Mouse (Mus musculus) neural tube, embryonic 14.5 days (tissue): ENCODE data around the gene Olfr1513. TPM values are rescaled to one million over a fixed set of nuclear protein-coding genes. Genes with fewer than 3 reads are reported as not detected.

Experiments used
- ATAC-seq: fragments of 200-750 bp; cut with Nextera tagmentation; 2 replicates; pipeline ENCODE4 v1.8.0; 2017; ENCODE audit warnings: low read depth, mild to moderate bottlenecking, moderate TSS enrichment, moderate library complexity
- H3K27ac ChIP-seq: fragments of 300-500 bp; sonication (generic); 2 replicates; pipeline ENCODE4 v1.5.1; 2014; ENCODE audit warnings: low read depth, mild to moderate bottlenecking, control low read depth, low read length, moderate library complexity, mixed read lengths
- H3K27me3 ChIP-seq: fragments of 300-500 bp; sonication (generic); 2 replicates; pipeline ENCODE4 v1.6.1; 2014; ENCODE audit warnings: low read length; ENCODE audit not compliant: control insufficient read depth, insufficient read depth
- H3K36me3 ChIP-seq: fragments of 300-500 bp; sonication (generic); 2 replicates; pipeline ENCODE4 v1.6.1; 2014; ENCODE audit warnings: low read length, mixed read lengths; ENCODE audit not compliant: control insufficient read depth, insufficient read depth
- H3K4me1 ChIP-seq: fragments of 300-500 bp; sonication (generic); 2 replicates; pipeline ENCODE4 v1.6.1; 2014; ENCODE audit warnings: low read length; ENCODE audit not compliant: control insufficient read depth, insufficient read depth
- H3K4me2 ChIP-seq: fragments of 300-500 bp; sonication (generic); 2 replicates; pipeline ENCODE4 v1.6.1; 2014; ENCODE audit warnings: mild to moderate bottlenecking, low read depth, low read length, control low read depth
- H3K4me3 ChIP-seq: fragments of 300-500 bp; sonication (generic); 2 replicates; pipeline ENCODE4 v1.5.1; 2014; ENCODE audit warnings: low read depth, low read length, control low read depth, mixed read lengths
- H3K9ac ChIP-seq: fragments of 300-500 bp; sonication (generic); replicated peaks from 2 replicates; pipeline ENCODE4 v1.6.1; 2014; ENCODE audit warnings: low read depth, mild to moderate bottlenecking, control low read depth, low read length, mixed read lengths
- H3K9me3 ChIP-seq: fragments of 300-500 bp; sonication (generic); 2 replicates; pipeline ENCODE4 v1.6.1; 2016; ENCODE audit warnings: low read length; ENCODE audit not compliant: control insufficient read depth
- WGBS: fragments of 180-500 bp; shearing (Covaris S2); extraction: QIAGEN DNeasy Blood & Tissue Kit; methylation state at CpG from one replicate; pipeline ENCODE4 v1.1.7; 2014; 5-methylcytosine and 5-hydroxymethylcytosine counted together
- polyA plus RNA-seq: library from polyadenylated mRNA; unstranded; fragments of >200 nt; fragmentation: Nextera tagmentation; extraction: Ambion mirVana; gene quantifications from 2 replicates; pipeline ENCODE4 v1.2.1, GENCODE M21; 2014

Gene Olfr1513
- polyA plus RNA-seq, 1 experiment from 2014 or later: not detected

DNA sequence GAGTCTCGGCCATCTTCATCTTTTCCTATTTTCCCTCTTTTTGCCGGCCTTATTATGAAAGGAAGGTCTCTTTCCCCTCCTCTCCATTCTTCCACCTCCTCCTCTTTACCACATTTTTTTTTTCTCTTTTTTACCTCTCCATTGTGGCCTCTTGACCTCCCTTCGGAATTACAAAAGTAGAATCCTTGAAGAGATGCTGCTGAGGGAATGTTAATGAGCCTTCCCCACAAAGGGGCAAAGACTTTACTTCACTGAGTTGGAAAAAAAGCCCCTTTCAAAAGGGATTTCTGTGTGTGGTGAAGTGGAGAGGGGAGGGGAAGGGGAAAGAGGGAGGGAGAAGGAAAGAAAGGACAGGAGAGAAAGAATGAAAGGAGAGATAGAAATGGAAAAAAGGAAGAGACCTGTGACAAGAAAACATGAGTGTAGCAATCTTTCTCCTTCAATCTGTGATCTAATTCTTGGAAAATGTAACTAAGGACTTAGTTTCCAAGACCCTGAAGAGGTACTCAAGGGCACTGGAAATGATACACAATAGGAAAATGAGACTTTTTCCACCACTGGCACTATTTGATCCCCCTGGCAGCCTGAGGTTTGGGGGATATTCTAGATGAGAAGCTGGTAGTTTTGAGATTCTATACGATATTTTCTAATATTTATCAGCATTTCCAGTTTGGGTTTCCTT lies 25.0 kb downstream of the Olfr1513 start:
- 7% methylated on average over 4 of the region's 4 CpGs for WGBS
- Histone ChIP-seq H3K4me1 (0 out of 2 replicates have a peak, but pooled peaks cover 7% of the 10 kb centered on the region), H3K9me3 (no peaks in the 10 kb centered on the region), H3K27me3 (no peaks in the 10 kb centered on the region), H3K36me3 (no peaks in the 10 kb centered on the region), H3K9ac (no peak overlapping the region), H3K4me3 (no peak overlapping the region), H3K27ac (no peak overlapping the region; the same call in 1 of the 2 replicates), H3K4me2 (no peak overlapping the region)
- ATAC-seq: no peak

DNA sequence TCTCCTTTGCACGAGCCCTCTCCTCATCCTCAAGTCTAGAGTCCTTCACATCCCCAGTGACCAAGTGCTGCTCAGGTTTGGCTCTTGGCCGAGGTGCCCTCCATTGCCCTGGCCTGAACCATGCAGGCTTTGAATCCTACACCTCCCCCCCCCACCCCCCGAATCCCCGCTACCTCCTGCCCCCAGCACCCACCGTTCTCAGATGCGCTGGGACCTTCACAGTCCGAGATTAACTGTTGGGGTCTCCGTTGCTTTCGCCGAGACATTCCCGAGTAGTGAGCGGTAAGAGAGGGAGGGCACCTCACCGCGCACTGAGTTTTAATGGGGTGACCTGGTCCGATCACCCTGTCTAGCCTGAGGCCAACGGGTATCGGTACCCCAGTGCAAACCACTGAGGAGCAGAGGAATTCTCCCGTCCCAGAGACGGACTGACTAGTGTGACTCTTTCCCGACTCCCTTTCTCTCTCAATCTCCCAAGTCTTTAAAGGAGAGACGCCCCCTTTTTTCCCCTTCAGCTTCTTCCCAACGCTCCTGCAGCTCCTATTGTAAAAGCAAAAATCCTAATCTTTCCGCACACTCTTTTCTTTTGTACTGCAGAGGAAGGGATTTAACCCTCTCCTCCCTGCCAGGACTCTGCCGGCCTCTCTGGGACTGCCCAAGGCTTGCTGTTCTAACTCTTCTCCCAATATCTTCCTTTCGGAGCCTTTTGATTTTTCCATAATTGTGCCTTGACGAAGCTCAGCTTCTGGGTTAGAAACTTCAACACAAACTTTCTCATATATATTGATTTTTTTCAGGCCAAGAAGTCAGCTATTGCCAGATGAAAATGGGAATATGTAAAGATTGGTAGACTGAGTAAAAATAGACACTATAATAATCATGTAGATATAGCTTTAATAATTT lies 28.0 kb downstream of the Olfr1513 start, which contains the start of gene Sall2:
Gene Sall2 (minus strand): TSS at position 853 of the 903 bp plus-strand sequence.
- Histone ChIP-seq H3K4me1 (0 out of 2 replicates have a peak, but pooled peaks cover 7% of the 10 kb centered on the region), H3K27ac (peak within 1 kb of the TSS; percentile 72), H3K4me2 (peak within 1 kb of the TSS; percentile 92), H3K4me3 (peak within 1 kb of the TSS; percentile 43), H3K27me3 (no peaks in the 10 kb centered on the region), H3K36me3 (no peaks in the 10 kb centered on the region), H3K9ac (peak within 1 kb of the TSS; percentile 54), H3K9me3 (no peaks in the 10 kb centered on the region)
- ATAC-seq: peak; percentile 77
- WGBS: under 1% methylated on average over 26 of the region's 26 CpGs

DNA sequence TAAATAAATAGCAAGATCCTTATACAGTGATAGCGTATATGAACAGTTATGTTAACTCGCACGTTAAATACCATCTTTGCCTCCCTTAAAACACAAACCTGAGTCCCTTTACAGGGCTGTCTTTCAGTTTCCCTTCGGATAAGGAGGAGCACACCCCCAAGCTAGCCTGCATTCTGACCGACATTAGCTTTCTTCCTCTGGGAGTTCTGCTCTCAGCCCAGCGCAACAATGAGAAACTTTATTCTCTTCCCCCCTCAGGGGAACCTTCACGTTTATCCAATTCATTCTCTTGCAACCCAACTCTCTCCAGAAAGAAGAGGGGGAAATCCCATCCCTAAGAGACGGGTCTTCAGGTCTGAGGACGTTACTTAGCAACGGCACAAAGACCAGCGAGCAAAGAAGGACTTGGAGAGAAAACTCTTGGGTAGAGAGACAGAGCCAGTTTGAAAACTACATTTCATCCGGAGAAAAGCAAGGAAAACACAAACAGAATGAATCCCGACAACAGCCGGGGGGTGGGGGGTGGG lies 28.8 kb downstream of the Olfr1513 start:
- Histone ChIP-seq H3K9me3 (no peaks in the 10 kb centered on the region), H3K27me3 (no peaks in the 10 kb centered on the region), H3K27ac (peak overlapping the region; percentile 72), H3K4me3 (peak overlapping the region; percentile 43), H3K4me2 (peak overlapping the region; percentile 92), H3K9ac (peak overlapping the region; percentile 54; the same call in 1 of the 2 replicates), H3K4me1 (0 out of 2 replicates have a peak, but pooled peaks cover 7% of the 10 kb centered on the region), H3K36me3 (no peaks in the 10 kb centered on the region)
- ATAC-seq: peak; percentile 70
- 2% methylated on average over 14 of the region's 14 CpGs for WGBS

DNA sequence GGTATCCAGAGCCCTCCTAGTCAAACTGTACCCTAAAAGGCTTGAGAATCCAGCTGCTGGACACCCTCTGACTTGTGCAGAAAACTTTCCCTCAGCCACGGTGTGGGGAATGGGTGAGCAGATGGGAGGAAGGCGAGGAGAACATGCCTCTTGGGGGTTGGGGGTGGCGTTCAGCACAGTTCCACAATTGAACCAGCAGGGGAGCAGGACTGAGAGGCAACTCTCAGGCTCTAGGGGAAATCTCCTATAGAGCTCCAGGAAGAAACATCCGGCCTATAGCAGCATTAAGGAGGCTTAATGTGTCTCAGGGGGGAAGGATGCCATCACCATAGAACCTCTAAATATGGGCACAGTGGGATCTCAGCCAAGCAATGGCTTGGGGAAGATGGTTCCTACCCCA lies 30.3 kb downstream of the Olfr1513 start:
- Histone ChIP-seq H3K27ac (peak overlapping the region; percentile 30; the same call in 1 of the 2 replicates), H3K27me3 (no peaks in the 10 kb centered on the region), H3K9ac (no peak overlapping the region), H3K36me3 (no peaks in the 10 kb centered on the region), H3K4me1 (0 out of 2 replicates have a peak, but pooled peaks cover 7% of the 10 kb centered on the region), H3K9me3 (no peaks in the 10 kb centered on the region), H3K4me2 (peak overlapping the region; percentile 92; the same call in 1 of the 2 replicates), H3K4me3 (no peak overlapping the region)
- WGBS: 3% methylated on average over 4 of the region's 4 CpGs
- peak; percentile 47; the same call in 1 of the 2 replicates for ATAC-seq

DNA sequence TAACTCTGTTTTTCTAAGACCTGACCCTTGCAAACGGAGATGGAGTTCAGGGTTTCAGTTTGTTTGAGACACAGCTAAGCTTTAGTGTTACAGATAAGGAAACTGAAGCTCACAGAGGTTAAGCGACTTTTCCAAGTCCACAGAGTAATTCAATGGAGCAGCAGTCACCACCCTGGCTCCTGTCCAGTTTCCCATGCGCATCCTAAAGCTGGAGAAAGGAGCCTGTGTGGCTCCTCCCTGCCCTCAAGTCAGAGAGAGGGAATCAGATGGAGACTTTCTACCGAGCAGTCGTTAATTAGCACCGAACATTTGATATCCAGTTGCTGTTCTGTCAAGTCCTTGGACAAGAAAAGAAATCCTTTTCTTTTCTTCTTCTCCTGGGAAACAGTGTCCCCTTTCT lies 36.8 kb downstream of the Olfr1513 start:
- H3K36me3 ChIP-seq: no peaks in the 10 kb centered on the region
- no peaks in the 10 kb centered on the region for H3K9me3 ChIP-seq
- 52% methylated on average over 6 of the region's 6 CpGs for WGBS
- H3K4me3 ChIP-seq: no peak overlapping the region
- ATAC-seq: no peak
- no peak overlapping the region for H3K9ac ChIP-seq
- H3K27ac ChIP-seq: no peak overlapping the region
- H3K4me1 ChIP-seq: peaks cover 14% of the 10 kb centered on the region
- H3K27me3 ChIP-seq: no peaks in the 10 kb centered on the region
- no peak overlapping the region for H3K4me2 ChIP-seq

DNA sequence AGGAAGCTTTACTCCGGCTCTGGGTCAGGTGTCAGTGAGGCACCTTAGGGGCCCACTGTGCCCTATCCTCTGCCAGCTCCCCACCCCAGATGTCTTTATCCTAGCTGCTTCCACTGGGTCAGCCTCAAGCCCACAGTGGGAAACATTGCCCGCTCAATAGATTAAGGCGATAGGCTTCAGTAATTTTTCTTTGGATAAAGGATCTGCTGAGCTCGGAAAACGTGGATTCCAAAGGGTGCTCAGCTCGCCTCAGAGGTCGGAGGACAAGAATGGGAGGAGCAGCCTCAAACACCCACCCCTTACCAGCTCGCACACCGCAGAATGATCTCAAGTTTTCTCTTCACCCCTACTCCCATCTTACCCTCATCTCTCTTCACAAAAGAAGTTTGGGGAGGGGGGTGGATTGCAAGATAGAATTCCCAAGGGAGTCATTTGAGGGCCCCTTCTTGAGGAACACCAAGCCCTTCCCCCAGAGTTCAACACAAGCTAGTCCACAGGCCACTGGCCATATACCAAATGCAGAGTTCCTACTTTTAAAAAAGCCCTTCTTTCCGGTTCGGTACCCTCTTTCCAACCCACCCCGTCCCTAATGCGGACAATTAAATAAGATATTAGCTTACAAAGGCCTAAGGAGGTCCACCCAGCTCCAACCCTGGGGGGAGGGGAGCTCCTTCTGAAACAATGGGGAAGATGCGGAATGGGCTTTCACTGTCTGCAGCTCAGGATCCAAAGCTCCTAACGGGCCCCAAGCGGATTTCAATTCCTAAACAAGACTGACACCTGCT lies 39.6 kb downstream of the Olfr1513 start:
- ATAC-seq: peak; percentile 83
- H3K4me3 ChIP-seq: peak overlapping the region; percentile 88
- H3K9ac ChIP-seq: peak overlapping the region; percentile 91
- no peaks in the 10 kb centered on the region for H3K27me3 ChIP-seq
- H3K36me3 ChIP-seq: peaks cover 21% of the 10 kb centered on the region
- peak overlapping the region; percentile 91 for H3K4me2 ChIP-seq
- WGBS: 4% methylated on average over 16 of the region's 16 CpGs
- H3K27ac ChIP-seq: peak overlapping the region; percentile 95
- H3K9me3 ChIP-seq: no peaks in the 10 kb centered on the region
- peaks cover 28% of the 10 kb centered on the region for H3K4me1 ChIP-seq

DNA sequence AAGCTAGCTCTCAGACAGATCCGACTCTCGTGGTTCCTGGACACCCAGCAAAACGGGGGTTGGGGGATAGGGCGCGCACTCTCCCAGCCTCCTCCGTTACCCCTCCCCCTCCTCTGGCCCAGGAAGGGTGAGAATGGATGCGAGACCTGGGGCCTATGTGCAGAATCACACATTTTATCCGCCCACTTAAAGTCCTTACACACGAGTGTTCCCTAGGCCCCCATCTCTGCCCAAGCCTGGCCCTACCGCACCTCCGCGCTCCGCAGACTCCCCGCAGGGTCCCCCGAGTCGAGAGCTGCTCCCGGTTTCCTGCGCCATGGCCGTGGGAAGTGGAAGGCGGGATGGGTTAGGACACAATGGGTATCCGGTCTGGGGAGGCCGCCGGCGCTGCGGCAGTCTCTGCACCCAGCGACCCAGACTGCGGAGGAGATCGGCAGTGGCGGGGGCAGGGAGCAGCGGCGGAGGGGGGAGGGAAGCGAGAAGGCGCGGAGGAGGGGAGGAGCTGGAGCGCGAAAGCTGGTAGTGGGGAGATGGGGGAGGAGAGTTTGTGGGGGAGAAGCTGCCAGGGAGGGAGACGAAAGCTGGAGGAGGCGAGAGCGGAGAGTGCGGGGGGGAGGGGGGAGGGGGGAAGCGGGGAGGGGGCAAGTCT lies 40.3 kb downstream of the Olfr1513 start:
- peak overlapping the region; percentile 88 for H3K4me3 ChIP-seq
- H3K9ac ChIP-seq: peak overlapping the region; percentile 91
- H3K27me3 ChIP-seq: no peaks in the 10 kb centered on the region
- H3K27ac ChIP-seq: peak overlapping the region; percentile 95
- peak overlapping the region; percentile 91 for H3K4me2 ChIP-seq
- H3K36me3 ChIP-seq: peaks cover 21% of the 10 kb centered on the region
- peaks cover 28% of the 10 kb centered on the region for H3K4me1 ChIP-seq
- under 1% methylated on average over 36 of the region's 41 CpGs for WGBS
- no peaks in the 10 kb centered on the region for H3K9me3 ChIP-seq
- ATAC-seq: peak; percentile 87

DNA sequence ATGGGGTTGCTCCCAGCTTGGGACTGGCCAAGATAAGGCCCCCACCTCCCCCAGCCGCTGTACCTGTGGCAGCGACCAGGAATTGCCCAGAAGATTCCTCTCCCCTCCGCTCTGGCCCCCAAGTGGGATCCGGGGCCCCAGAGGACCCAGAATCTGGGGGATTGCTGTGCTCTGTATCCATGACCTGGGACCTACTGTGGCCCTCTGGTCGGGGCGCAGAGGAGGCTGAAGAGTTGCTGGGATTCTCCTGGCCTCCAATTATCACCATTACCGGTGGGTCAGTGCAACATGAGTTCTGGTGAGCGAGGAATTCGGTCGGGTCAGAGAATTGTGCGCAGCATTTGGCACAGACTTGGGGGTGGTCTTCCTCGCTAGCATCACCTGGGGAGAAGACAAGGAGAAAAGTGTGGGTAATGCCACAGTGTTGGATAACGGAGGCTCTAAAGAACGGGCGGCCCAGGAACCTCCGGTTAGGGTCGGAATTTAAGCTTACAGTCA lies 40.9 kb downstream of the Olfr1513 start:
- WGBS: 6% methylated on average over 17 of the region's 17 CpGs
- H3K4me2 ChIP-seq: peak overlapping the region; percentile 91
- H3K36me3 ChIP-seq: peaks cover 21% of the 10 kb centered on the region
- no peaks in the 10 kb centered on the region for H3K9me3 ChIP-seq
- ATAC-seq: peak; percentile 21; the same call in 1 of the 2 replicates
- peak overlapping the region; percentile 91 for H3K9ac ChIP-seq
- peak overlapping the region; percentile 88 for H3K4me3 ChIP-seq
- no peaks in the 10 kb centered on the region for H3K27me3 ChIP-seq
- peaks cover 28% of the 10 kb centered on the region for H3K4me1 ChIP-seq
- peak overlapping the region; percentile 95 for H3K27ac ChIP-seq
